Mouse (Mus musculus) heart, postnatal 0 days (tissue): ENCODE data around the gene Csnk1d. TPM values are rescaled to one million over a fixed set of nuclear protein-coding genes. Genes with fewer than 3 reads are reported as not detected.
A peak's percentile ranks its signal among the peaks of the same experiment; 100 is the strongest.

Experiments used
- ATAC-seq: fragments of 200-750 bp; cut with Nextera tagmentation; 2 replicates; pipeline ENCODE4 v1.8.0; 2017; ENCODE audit warnings: low read depth, moderate number of reproducible peaks, moderate library complexity; ENCODE audit not compliant: insufficient read depth
- DNase-seq: peaks from one replicate; pipeline ENCODE4 v3.0.0-alpha.2; 2016; ENCODE audit warnings: low spot score
- H3K27ac ChIP-seq: fragments of 300-500 bp; sonication (generic); 2 replicates; pipeline ENCODE4 v1.5.1; 2014; ENCODE audit warnings: low read depth, mild to moderate bottlenecking
- H3K27me3 ChIP-seq: fragments of 300-500 bp; sonication (generic); 2 replicates; pipeline ENCODE4 v1.6.1; 2014; ENCODE audit warnings: low read length, mixed read lengths; ENCODE audit not compliant: control insufficient read depth, insufficient read depth
- H3K36me3 ChIP-seq: fragments of 300-500 bp; sonication (generic); replicated peaks from 2 replicates; pipeline ENCODE4 v1.6.1; 2014; ENCODE audit warnings: low read length, mixed read lengths; ENCODE audit not compliant: control insufficient read depth, insufficient read depth
- H3K4me1 ChIP-seq: fragments of 300-500 bp; sonication (generic); 2 replicates; pipeline ENCODE4 v1.6.1; 2014; ENCODE audit warnings: antibody characterized with exemption; ENCODE audit not compliant: control insufficient read depth, insufficient read depth
- H3K4me2 ChIP-seq: fragments of 300-500 bp; sonication (generic); 2 replicates; pipeline ENCODE4 v1.6.1; 2014; ENCODE audit warnings: low read depth, mild to moderate bottlenecking, low read length, moderate library complexity
- H3K4me3 ChIP-seq: fragments of 300-500 bp; sonication (generic); 2 replicates; pipeline ENCODE4 v1.5.1; 2014; ENCODE audit warnings: low read depth, low read length
- H3K9ac ChIP-seq: fragments of 300-500 bp; sonication (generic); replicated peaks from 2 replicates; pipeline ENCODE4 v1.6.1; 2014; ENCODE audit warnings: low read depth, low read length, mixed read lengths
- H3K9me3 ChIP-seq: fragments of 300-500 bp; sonication (generic); replicated peaks from 2 replicates; pipeline ENCODE4 v1.6.1; 2016; ENCODE audit warnings: low read length; ENCODE audit not compliant: control insufficient read depth
- CTCF ChIP-seq: IDR thresholded peaks from 2 replicates; pipeline ENCODE4 v1.5.1; 2016; ENCODE audit warnings: antibody characterized with exemption, control low read depth, low read depth
- EP300 ChIP-seq: IDR thresholded peaks from 2 replicates; pipeline ENCODE4 v1.6.1; 2016; ENCODE audit warnings: antibody characterized with exemption, low read depth
- WGBS: fragments of 180-500 bp; shearing (Covaris S2); extraction: QIAGEN DNeasy Blood & Tissue Kit; methylation state at CpG from one replicate; pipeline ENCODE4 v1.1.7; 2014; 5-methylcytosine and 5-hydroxymethylcytosine counted together
- polyA plus RNA-seq: library from polyadenylated mRNA; unstranded; fragments of >200 nt; fragmentation: Nextera tagmentation; extraction: Ambion mirVana; gene quantifications from 2 replicates; pipeline ENCODE4 v1.2.1, GENCODE M21; 2015
- total RNA-seq: library from RNA; depleted of rRNA; stranded (reverse); fragments of >200 nt; gene quantifications from 2 replicates; pipeline ENCODE4 v1.2.3, GENCODE M21; 2014; ENCODE audit warnings: low replicate concordance

Csnk1d gene
- total and polyA plus RNA-seq, 2 experiments from 2014 or later = 46.7 to 51.9 TPM

GRCm38 (mm10) chr11:120957731-120958257 lies 33.3 kb downstream of the Csnk1d start:
- Histone ChIP-seq H3K36me3 (peaks cover 42% of the 10 kb centered on the region), H3K4me3 (no peak overlapping the region), H3K27me3 (no peaks in the 10 kb centered on the region), H3K27ac (peak overlapping the region; percentile 26; the same call in 1 of the 2 replicates), H3K4me1 (peaks cover 31% of the 10 kb centered on the region), H3K9ac (0 out of 2 replicates have a peak overlapping the region, but pooled peaks have one; percentile 3), H3K4me2 (no peak overlapping the region), H3K9me3 (no peaks in the 10 kb centered on the region)
- no peak for TF ChIP-seq EP300
- no peak for TF ChIP-seq CTCF
- no peak for ATAC-seq
- no peak for DNase-seq
- WGBS = 48% methylated on average over 15 of the region's 15 CpGs

- no peak overlapping the region for H3K4me3 ChIP-seq
- H3K27ac ChIP-seq = no peak overlapping the region
- TF ChIP-seq CTCF (no peak), EP300 (no peak)
- DNase-seq (no peak), ATAC-seq (peak; percentile 21; the same call in 1 of the 2 replicates)
- H3K27me3 ChIP-seq = no peaks in the 10 kb centered on the region
- no peaks in the 10 kb centered on the region for H3K9me3 ChIP-seq
- WGBS = 45% methylated on average over 8 of the region's 8 CpGs
- peaks cover 38% of the 10 kb centered on the region for H3K4me1 ChIP-seq
- H3K4me2 ChIP-seq = no peak overlapping the region
- H3K36me3 ChIP-seq = peaks cover 34% of the 10 kb centered on the region
- H3K9ac ChIP-seq = no peak overlapping the region
Observed at GRCm38 (mm10) chr11:120957052-120957451, 34.1 kb downstream of the Csnk1d start.

GRCm38 (mm10) chr11:120955701-120956100 lies 35.4 kb downstream of the Csnk1d start:
- peaks cover 49% of the 10 kb centered on the region for H3K4me1 ChIP-seq
- no peak overlapping the region for H3K4me3 ChIP-seq
- TF ChIP-seq CTCF (no peak), EP300 (no peak)
- no peak overlapping the region for H3K9ac ChIP-seq
- no peaks in the 10 kb centered on the region for H3K27me3 ChIP-seq
- DNase-seq = no peak
- ATAC-seq = no peak
- no peak overlapping the region for H3K27ac ChIP-seq
- peaks cover 26% of the 10 kb centered on the region for H3K36me3 ChIP-seq
- no peak overlapping the region for H3K4me2 ChIP-seq
- H3K9me3 ChIP-seq = no peaks in the 10 kb centered on the region
- whole genome bisulfite sequencing = 85% methylated on average over 8 of the region's 8 CpGs

GRCm38 (mm10) chr11:120954936-120955335 lies 36.2 kb downstream of the Csnk1d start:
- ATAC-seq = no peak
- 77% methylated on average over 5 of the region's 5 CpGs for WGBS
- H3K4me1 ChIP-seq = peaks cover 52% of the 10 kb centered on the region
- H3K9me3 ChIP-seq = no peaks in the 10 kb centered on the region
- no peak overlapping the region for H3K4me3 ChIP-seq
- peaks cover 26% of the 10 kb centered on the region for H3K36me3 ChIP-seq
- no peak overlapping the region for H3K4me2 ChIP-seq
- no peak for DNase-seq
- no peak overlapping the region for H3K27ac ChIP-seq
- TF ChIP-seq CTCF = no peak
- no peak for TF ChIP-seq EP300
- no peaks in the 10 kb centered on the region for H3K27me3 ChIP-seq
- no peak overlapping the region for H3K9ac ChIP-seq

GRCm38 (mm10) chr11:120951731-120952730 lies 39.1 kb downstream of the Csnk1d start:
- DNase-seq (peak; percentile 41), ATAC-seq (no peak)
- peak overlapping the region; percentile 74 for H3K27ac ChIP-seq
- H3K4me3 ChIP-seq = no peak overlapping the region
- WGBS = 56% methylated on average over 9 of the region's 9 CpGs
- H3K9me3 ChIP-seq = no peaks in the 10 kb centered on the region
- H3K4me2 ChIP-seq = peak overlapping the region; percentile 77
- peaks cover 40% of the 10 kb centered on the region for H3K4me1 ChIP-seq
- no peak for TF ChIP-seq EP300
- no peak for TF ChIP-seq CTCF
- H3K36me3 ChIP-seq = peaks cover 18% of the 10 kb centered on the region
- no peak overlapping the region for H3K9ac ChIP-seq
- no peaks in the 10 kb centered on the region for H3K27me3 ChIP-seq
